In the genomic region with DNA sequence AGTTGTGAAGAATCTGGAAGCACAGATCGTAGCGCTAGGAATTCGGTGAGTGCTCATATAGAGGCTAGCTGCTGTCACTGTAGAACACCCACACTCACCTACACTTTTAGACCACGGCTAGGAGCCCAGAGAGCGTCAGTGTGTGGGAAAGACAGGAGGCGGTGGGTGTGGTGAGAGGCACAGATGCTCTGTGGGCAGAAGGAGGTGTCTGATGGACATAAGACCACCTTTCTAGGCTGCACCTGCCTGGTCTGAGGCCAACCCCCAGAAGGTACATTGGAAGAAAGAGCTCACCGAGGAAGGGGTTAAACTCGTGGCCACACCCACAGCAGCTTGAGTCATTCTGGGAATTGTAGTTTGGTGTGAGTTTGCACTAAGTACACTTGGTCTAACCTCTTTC, we compare ENCODE assay signal across 21 mouse cellular contexts. TPM values are rescaled to one million over a fixed set of nuclear protein-coding genes. Genes with fewer than 3 reads are reported as not detected.
DNase-seq lines count a peak whose midpoint lies in the region; TF ChIP-seq lines count a peak whose summit lies in the region.
"Had no signal": no experiment of that assay in that cellular context is flagged by ENCODE, and none has a peak within 500 bp of the region (broad histone marks: within the 10 kb centered on the region; RNA-seq: fewer than 3 reads in every experiment).

No protein-coding gene starts in this region.

- H3K4me3 ChIP-seq in layer of hippocampus, adult 2 months: peak overlapping the region; percentile 41
- no peak overlapping the region for H3K4me3 ChIP-seq in midbrain, embryonic 10.5 days
- H3K4me3 ChIP-seq: forebrain, embryonic 12.5 days; heart, embryonic 10.5 days; intestine, embryonic 15.5 days; limb, embryonic 15.5 days; myocyte had no signal

- DNase-seq in layer of hippocampus, adult 2 months (ENCODE audit: low spot score in 2 of 2): no peak
- DNase-seq in layer of hippocampus, postnatal 25 days (ENCODE audit: extremely low spot score in 1 of 2, low spot score in 1 of 2): no peak
- DNase-seq in R1 (ENCODE audit: low read depth, low spot score): peak; percentile 42
- no peak for DNase-seq in midbrain, embryonic 10.5 days (ENCODE audit: low spot score)
- DNase-seq in right cerebral cortex, postnatal 25 days: peak; percentile 71
- no peak for DNase-seq in embryo, embryonic 10.5 days (ENCODE audit: low spot score)
- DNase-seq in urinary bladder, postnatal 14 days (ENCODE audit: low spot score): no peak
- DNase-seq: adrenal gland, adult 8-10 months; cerebellum, postnatal 14 days; gastrocnemius, postnatal 14 days; heart, postnatal 4 days; kidney, postnatal 14 days; lung, adult 2 months; spleen, adult 18-20 months had no signal

- H3K9me3 ChIP-seq in midbrain, embryonic 10.5 days (replicated peaks): no peaks in the 10 kb centered on the region
- H3K9me3 ChIP-seq: forebrain, embryonic 12.5 days; heart, embryonic 10.5 days; intestine, embryonic 15.5 days; limb, embryonic 15.5 days had no signal

- H3K27ac ChIP-seq in layer of hippocampus, adult 2 months: no peak overlapping the region
- H3K27ac ChIP-seq in midbrain, embryonic 10.5 days (replicated peaks): peak overlapping the region; percentile 49; the same call in 1 of the 2 replicates
- H3K27ac ChIP-seq: forebrain, embryonic 12.5 days; heart, embryonic 10.5 days; intestine, embryonic 15.5 days; limb, embryonic 15.5 days had no signal

- peaks cover 11% of the 10 kb centered on the region for H3K27me3 ChIP-seq in midbrain, embryonic 10.5 days (ENCODE audit: low read depth, poor library complexity, severe bottlenecking)
- H3K27me3 ChIP-seq: intestine, embryonic 15.5 days; limb, embryonic 15.5 days had no signal

- 70% methylated on average over 8 of the region's 8 CpGs for WGBS in midbrain, embryonic 10.5 days

- H3K4me1 ChIP-seq in midbrain, embryonic 10.5 days: peaks cover 22% of the 10 kb centered on the region
- H3K4me1 ChIP-seq: intestine, embryonic 15.5 days; limb, embryonic 15.5 days had no signal

- H3K36me3 ChIP-seq in midbrain, embryonic 10.5 days: no peaks in the 10 kb centered on the region
- H3K36me3 ChIP-seq: forebrain, embryonic 12.5 days; heart, embryonic 10.5 days; intestine, embryonic 15.5 days; limb, embryonic 15.5 days had no signal

- TF ChIP-seq CTCF in layer of hippocampus, adult 2 months (conservative IDR thresholded peaks at IDR 0.05): no peak

RNA-seq across cellular contexts. Expression of gene Pde2a, which starts 5.2 kb away (rescaled TPM):
- 100 to 1,000 TPM; 300 to 318 TPM for total RNA-seq in layer of hippocampus, adult 2 months (2021)
- total RNA-seq in layer of hippocampus, postnatal 25 days (2021): 100 to 1,000 TPM; 295 to 297 TPM
- polyA plus RNA-seq in midbrain, embryonic 10.5 days (2016; fragmentation: Nextera tagmentation; extraction: Ambion mirVana): 11.9 and 13.4 TPM in 2 replicates

RNA-seq across cellular contexts. Expression of gene Gm45837, which starts 16.0 kb away (rescaled TPM):
- total RNA-seq in layer of hippocampus, adult 2 months (2021): 1 to 10 TPM in 1 of 2 experiments, not detected in 1; 2.4 TPM
- not detected for total RNA-seq in layer of hippocampus, postnatal 25 days (2021)
- 3.0 TPM in 1 of 2 replicates, not detected in the other for polyA plus RNA-seq in midbrain, embryonic 10.5 days (2016; fragmentation: Nextera tagmentation; extraction: Ambion mirVana)
- polyA plus RNA-seq: embryonic facial prominence, embryonic 14.5 days; forebrain, embryonic 12.5 days; heart, embryonic 10.5 days; testis, adult 2 months had no signal

Comparison
In these comparisons a context has a peak if more than half of its experiments do, and no peak if none do; other contexts are left out.
1. DNase-seq: peak in R1 (single experiment) and right cerebral cortex, postnatal 25 days (single experiment); none in layer of hippocampus, adult 2 months (0 of 2), layer of hippocampus, postnatal 25 days (0 of 2), midbrain, embryonic 10.5 days (single experiment), embryo, embryonic 10.5 days (single experiment) and urinary bladder, postnatal 14 days (single experiment).